Mouse (Mus musculus): ENCODE data around the gene Arhgap1.

- TF ChIP-seq CTCF (IDR thresholded peaks at IDR 0.05; ENCODE audit: low read depth, low read length) (no peak), GATA1 (IDR thresholded peaks at IDR 0.05; ENCODE audit: borderline replicate concordance, low read length) (no peak), GATA2 (IDR thresholded peaks at IDR 0.05; ENCODE audit: borderline replicate concordance, low read depth, low read length) (no peak), POLR2AphosphoS5 (IDR thresholded peaks at IDR 0.05; ENCODE audit: insufficient replicate concordance, low read depth, low read length) (no peak), TAL1 (conservative IDR thresholded peaks at IDR 0.05; ENCODE audit: low read depth, low read length) (no peak)
These were observed 20.0 kb upstream of the Arhgap1 start for GRCm38 (mm10) chr2:91629682-91630081.

All from G1E (cell line).